Mouse (Mus musculus): Measurements from ENCODE around the gene R3hdm1. TPM values are rescaled to one million over a fixed set of nuclear protein-coding genes. Genes with fewer than 3 reads are reported as not detected.

Gene R3hdm1
- total and polyA plus RNA-seq, 3 experiments, result 17.7 to 164 (median 106) TPM

- no peak for TF ChIP-seq MYB (IDR thresholded peaks at IDR 0.05; ENCODE audit: low read depth, low read length)
- TF ChIP-seq ZC3H11A (IDR thresholded peaks at IDR 0.05; ENCODE audit: low read depth, low read length), result peak; percentile 51
- no peak for TF ChIP-seq EP300 (IDR thresholded peaks at IDR 0.05; ENCODE audit: low read depth in 1 of 2, low read length in 2 of 2)
- peak; percentile 73 for TF ChIP-seq RAD21 (IDR thresholded peaks at IDR 0.05; ENCODE audit: low read depth, low read length)
- TF ChIP-seq ETS1 (IDR thresholded peaks at IDR 0.05; ENCODE audit: low read depth, low read length), result no peak
- no peak for TF ChIP-seq POLR2A (IDR thresholded peaks at IDR 0.05; ENCODE audit: control insufficient read depth in 1 of 2, insufficient read depth in 1 of 2, low read depth in 1 of 2, low read length in 2 of 2, poor library complexity in 1 of 2)
- TF ChIP-seq ZNF384 (IDR thresholded peaks at IDR 0.05; ENCODE audit: low read depth, low read length), result no peak
- no peak for TF ChIP-seq POLR2AphosphoS2 (IDR thresholded peaks at IDR 0.05; ENCODE audit: low read length)
- TF ChIP-seq ELF1 (IDR thresholded peaks at IDR 0.05; ENCODE audit: low read depth, low read length), result no peak
- TF ChIP-seq CTCF (IDR thresholded peaks at IDR 0.05 in 2 of 3, conservative IDR thresholded peaks at IDR 0.05 in 1 of 3; ENCODE audit: control insufficient read depth in 1 of 3, insufficient read depth in 1 of 3, low read depth in 2 of 3, low read length in 3 of 3, poor library complexity in 1 of 3, severe bottlenecking in 1 of 3), result peak in 2 of 3 experiments; percentile 35 to 69; a peak in 4 of 6 replicates
- no peak for TF ChIP-seq MXI1 (IDR thresholded peaks at IDR 0.05; ENCODE audit: low read depth, low read length)
- no peak for TF ChIP-seq NRF1 (IDR thresholded peaks at IDR 0.05; ENCODE audit: insufficient read depth, low read depth, low read length, poor library complexity, severe bottlenecking)
- TF ChIP-seq MAZ (IDR thresholded peaks at IDR 0.05; ENCODE audit: low read depth, low read length), result no peak
- no peak for TF ChIP-seq TAL1 (IDR thresholded peaks at IDR 0.05; ENCODE audit: low read length)
- TF ChIP-seq SMC3 (IDR thresholded peaks at IDR 0.05; ENCODE audit: low read depth, low read length), result peak; percentile 70
- TF ChIP-seq MEF2A (IDR thresholded peaks at IDR 0.05; ENCODE audit: extremely low read depth, insufficient replicate concordance, low read depth, low read length, poor library complexity, severe bottlenecking), result no peak
- no peak for TF ChIP-seq CHD1 (IDR thresholded peaks at IDR 0.05; ENCODE audit: low read depth, low read length)
- no peak for TF ChIP-seq MAFK (IDR thresholded peaks at IDR 0.05; ENCODE audit: borderline replicate concordance, low read depth, low read length)
- DNase-seq (ENCODE audit: low read depth, low spot score), result peak; percentile 55
- no peak overlapping the region for H3K27ac ChIP-seq (ENCODE audit: control insufficient read depth, low read depth, low read length)
- H3K79me2 ChIP-seq (ENCODE audit: control insufficient read depth, insufficient read depth, low read length, poor library complexity), result peaks cover 7% of the 10 kb centered on the region
- H3K36me3 ChIP-seq (ENCODE audit: control insufficient read depth in 1 of 2, insufficient read depth in 2 of 2, low read length in 2 of 2), result peaks cover 0 to 5% of the 10 kb centered on the region in 2 experiments; a peak in 2 of 4 replicates
- H3K4me1 ChIP-seq (ENCODE audit: control insufficient read depth in 1 of 2, insufficient read depth in 2 of 2, low read length in 2 of 2), result peaks cover 2 to 14% of the 10 kb centered on the region in 2 experiments; a peak in 3 of 4 replicates
- no peak overlapping the region for H3K4me3 ChIP-seq (ENCODE audit: control insufficient read depth in 1 of 2, insufficient read depth in 1 of 2, low read depth in 2 of 2, low read length in 2 of 2)
- H3K27me3 ChIP-seq (ENCODE audit: control insufficient read depth in 1 of 2, insufficient read depth in 2 of 2, low read length in 2 of 2), result no peaks in the 10 kb centered on the region
- H3K9ac ChIP-seq (ENCODE audit: control insufficient read depth, low read depth, low read length, poor library complexity, severe bottlenecking), result no peak overlapping the region
- no peaks in the 10 kb centered on the region for H3K9me3 ChIP-seq (replicated peaks; ENCODE audit: insufficient read depth, low read length)
Measured at GRCm38 (mm10) chr1:128141039-128141438, 37.9 kb downstream of the R3hdm1 start.

- H3K9me3 ChIP-seq (replicated peaks; ENCODE audit: insufficient read depth, low read length), result no peaks in the 10 kb centered on the region
- no peak overlapping the region for H3K27ac ChIP-seq (ENCODE audit: control insufficient read depth, low read depth, low read length)
- no peak overlapping the region for H3K9ac ChIP-seq (ENCODE audit: control insufficient read depth, low read depth, low read length, poor library complexity, severe bottlenecking)
- no peak for TF ChIP-seq GATA1 (IDR thresholded peaks at IDR 0.05; ENCODE audit: low read depth, low read length)
- TF ChIP-seq CTCF (IDR thresholded peaks at IDR 0.05 in 2 of 3, conservative IDR thresholded peaks at IDR 0.05 in 1 of 3; ENCODE audit: control insufficient read depth in 1 of 3, insufficient read depth in 1 of 3, low read depth in 2 of 3, low read length in 3 of 3, poor library complexity in 1 of 3, severe bottlenecking in 1 of 3), result no peak
- TF ChIP-seq ZC3H11A (IDR thresholded peaks at IDR 0.05; ENCODE audit: low read depth, low read length), result no peak
- TF ChIP-seq MEF2A (IDR thresholded peaks at IDR 0.05; ENCODE audit: extremely low read depth, insufficient replicate concordance, low read depth, low read length, poor library complexity, severe bottlenecking), result no peak
- TF ChIP-seq MAZ (IDR thresholded peaks at IDR 0.05; ENCODE audit: low read depth, low read length), result no peak
- no peak for TF ChIP-seq ELF1 (IDR thresholded peaks at IDR 0.05; ENCODE audit: low read depth, low read length)
- no peak for TF ChIP-seq GABPA (IDR thresholded peaks at IDR 0.05; ENCODE audit: low read depth, low read length)
- no peak for TF ChIP-seq MYC (IDR thresholded peaks at IDR 0.05; ENCODE audit: low read depth, low read length)
- no peak for TF ChIP-seq SMC3 (IDR thresholded peaks at IDR 0.05; ENCODE audit: low read depth, low read length)
- TF ChIP-seq CHD2 (IDR thresholded peaks at IDR 0.05; ENCODE audit: low read length), result no peak
- TF ChIP-seq USF1 (IDR thresholded peaks at IDR 0.05; ENCODE audit: low read depth, low read length), result no peak
- no peak for TF ChIP-seq HCFC1 (IDR thresholded peaks at IDR 0.05; ENCODE audit: low read depth, low read length)
- no peak for TF ChIP-seq TCF12 (IDR thresholded peaks at IDR 0.05; ENCODE audit: low read depth, low read length)
- TF ChIP-seq MXI1 (IDR thresholded peaks at IDR 0.05; ENCODE audit: low read depth, low read length), result no peak
- TF ChIP-seq NRF1 (IDR thresholded peaks at IDR 0.05; ENCODE audit: insufficient read depth, low read depth, low read length, poor library complexity, severe bottlenecking), result no peak
- peaks cover 7% of the 10 kb centered on the region for H3K79me2 ChIP-seq (ENCODE audit: control insufficient read depth, insufficient read depth, low read length, poor library complexity)
- peaks cover 2 to 14% of the 10 kb centered on the region in 2 experiments; a peak in 3 of 4 replicates for H3K4me1 ChIP-seq (ENCODE audit: control insufficient read depth in 1 of 2, insufficient read depth in 2 of 2, low read length in 2 of 2)
- no peaks in the 10 kb centered on the region for H3K27me3 ChIP-seq (ENCODE audit: control insufficient read depth in 1 of 2, insufficient read depth in 2 of 2, low read length in 2 of 2)
- H3K4me3 ChIP-seq (ENCODE audit: control insufficient read depth in 1 of 2, insufficient read depth in 1 of 2, low read depth in 2 of 2, low read length in 2 of 2), result no peak overlapping the region
- DNase-seq (ENCODE audit: low read depth, low spot score), result no peak
- H3K36me3 ChIP-seq (ENCODE audit: control insufficient read depth in 1 of 2, insufficient read depth in 2 of 2, low read length in 2 of 2), result peaks cover 0 to 5% of the 10 kb centered on the region in 2 experiments; a peak in 2 of 4 replicates
Measured at GRCm38 (mm10) chr1:128141737-128142136, 38.6 kb downstream of the R3hdm1 start.
